Mouse (Mus musculus) hindbrain, embryonic 16.5 days (tissue): Measurements from ENCODE around the gene Olfr955. TPM values are rescaled to one million over a fixed set of nuclear protein-coding genes. Genes with fewer than 3 reads are reported as not detected.
A peak's percentile ranks its signal among the peaks of the same experiment; 100 is the strongest.

Source experiments
- ATAC-seq: fragments of 200-750 bp; cut with Nextera tagmentation; 2 replicates; pipeline ENCODE4 v1.8.0; 2017; ENCODE audit warnings: moderate TSS enrichment, moderate library complexity
- H3K27ac ChIP-seq: fragments of 300-500 bp; sonication (generic); 2 replicates; pipeline ENCODE4 v1.5.1; 2014; ENCODE audit warnings: low read depth, mild to moderate bottlenecking, control low read depth, low read length, moderate library complexity
- H3K27me3 ChIP-seq: fragments of 300-500 bp; sonication (generic); replicated peaks from 2 replicates; pipeline ENCODE4 v1.6.1; 2014; ENCODE audit warnings: low read length; ENCODE audit not compliant: control insufficient read depth, insufficient read depth
- H3K36me3 ChIP-seq: fragments of 300-500 bp; sonication (generic); 2 replicates; pipeline ENCODE4 v1.6.1; 2014; ENCODE audit warnings: mild to moderate bottlenecking, low read length, moderate library complexity, mixed read lengths; ENCODE audit not compliant: control insufficient read depth, insufficient read depth
- H3K4me1 ChIP-seq: fragments of 300-500 bp; sonication (generic); 2 replicates; pipeline ENCODE4 v1.6.1; 2014; ENCODE audit warnings: low read depth, low read length; ENCODE audit not compliant: control insufficient read depth, insufficient read depth
- H3K4me2 ChIP-seq: fragments of 300-500 bp; sonication (generic); 2 replicates; pipeline ENCODE4 v1.6.1; 2014; ENCODE audit warnings: mild to moderate bottlenecking, low read length, control low read depth, moderate library complexity
- H3K4me3 ChIP-seq: fragments of 300-500 bp; sonication (generic); 2 replicates; pipeline ENCODE4 v1.5.1; 2014; ENCODE audit warnings: mild to moderate bottlenecking, low read length, control low read depth, moderate library complexity
- H3K9ac ChIP-seq: fragments of 300-500 bp; sonication (generic); 2 replicates; pipeline ENCODE4 v1.6.1; 2014; ENCODE audit warnings: low read depth, mild to moderate bottlenecking, control low read depth, low read length, moderate library complexity
- H3K9me3 ChIP-seq: fragments of 300-500 bp; sonication (generic); 2 replicates; pipeline ENCODE4 v1.6.1; 2014; ENCODE audit warnings: mild to moderate bottlenecking, low read length, moderate library complexity; ENCODE audit not compliant: control insufficient read depth
- WGBS: fragments of 180-500 bp; shearing (Covaris S2); extraction: QIAGEN DNeasy Blood & Tissue Kit; methylation state at CpG from one replicate; pipeline ENCODE4 v1.1.7; 2014; 5-methylcytosine and 5-hydroxymethylcytosine counted together
- polyA plus RNA-seq: library from polyadenylated mRNA; unstranded; fragments of >200 nt; fragmentation: Nextera tagmentation; extraction: Ambion mirVana; gene quantifications from 2 replicates; pipeline ENCODE4 v1.2.1, GENCODE M21; 2015

Olfr955 gene
- not detected in 2 replicates for polyA plus RNA-seq

GRCm38 (mm10) chr9:39471844-39472243 lies at the start of gene Olfr955:
TSS of gene Olfr955 (minus strand) at chr9:39471944.
- H3K4me3 ChIP-seq = no peak within 1 kb of the TSS
- H3K27me3 ChIP-seq = no peaks in the 10 kb centered on the region
- H3K4me1 ChIP-seq = no peaks in the 10 kb centered on the region
- no peaks in the 10 kb centered on the region for H3K9me3 ChIP-seq
- no peak for ATAC-seq
- WGBS = 55% methylated on average over 1 of the region's 1 CpGs
- H3K27ac ChIP-seq = no peak within 1 kb of the TSS
- no peak within 1 kb of the TSS for H3K9ac ChIP-seq
- no peaks in the 10 kb centered on the region for H3K36me3 ChIP-seq
- H3K4me2 ChIP-seq = no peak within 1 kb of the TSS

DNA sequence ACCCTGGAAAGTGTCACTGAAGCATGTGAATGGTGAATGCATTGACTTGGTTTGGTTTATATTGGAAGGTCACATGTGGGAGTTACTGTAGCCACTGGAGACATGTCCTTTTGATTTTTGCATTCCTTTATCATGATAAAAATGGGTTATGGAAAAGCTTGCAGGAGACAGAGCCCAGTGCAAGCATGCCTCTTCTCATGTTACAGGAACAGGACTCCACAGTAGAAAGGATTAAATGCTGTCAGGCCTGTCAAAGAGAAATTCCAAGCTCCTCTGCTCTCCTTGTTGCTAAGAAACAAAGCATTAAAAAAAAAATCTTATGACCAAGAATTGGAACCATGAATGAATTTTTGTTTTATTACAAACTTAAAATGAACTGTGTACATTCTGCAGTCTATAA lies 46.9 kb upstream of the Olfr955 start:
- H3K4me1 ChIP-seq = no peaks in the 10 kb centered on the region
- no peak overlapping the region for H3K4me2 ChIP-seq
- H3K27me3 ChIP-seq = no peaks in the 10 kb centered on the region
- ATAC-seq = no peak
- H3K36me3 ChIP-seq = no peaks in the 10 kb centered on the region
- H3K9me3 ChIP-seq = no peaks in the 10 kb centered on the region
- H3K9ac ChIP-seq = no peak overlapping the region
- no peak overlapping the region for H3K27ac ChIP-seq
- H3K4me3 ChIP-seq = no peak overlapping the region

DNA sequence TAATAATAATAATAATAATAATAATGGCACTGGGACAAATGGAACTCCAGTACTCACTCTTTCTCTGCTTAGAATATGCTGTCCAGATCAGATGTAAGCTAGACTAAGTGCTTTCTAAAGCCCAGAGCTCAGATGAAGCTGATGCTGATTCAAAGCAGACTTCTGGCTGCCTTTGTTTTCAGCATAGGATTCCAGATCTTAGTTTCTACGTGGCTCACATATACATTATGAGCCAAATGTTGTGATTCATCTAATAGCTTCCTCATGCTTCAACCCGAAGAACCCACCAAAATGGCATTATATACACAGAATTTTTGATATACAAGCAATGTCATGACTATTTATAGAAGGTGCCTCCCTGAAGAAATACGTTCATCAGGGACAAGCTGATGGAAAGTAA lies 43.8 kb upstream of the Olfr955 start, which contains the start of gene Olfr957:
TSS of gene Olfr957 (minus strand) at position 279 of the 400 bp plus-strand sequence.
- no peak within 1 kb of the TSS for H3K9ac ChIP-seq
- no peak for ATAC-seq
- H3K27ac ChIP-seq = no peak within 1 kb of the TSS
- no peak within 1 kb of the TSS for H3K4me3 ChIP-seq
- no peaks in the 10 kb centered on the region for H3K4me1 ChIP-seq
- WGBS = 76% methylated on average over 3 of the region's 3 CpGs
- no peaks in the 10 kb centered on the region for H3K9me3 ChIP-seq
- H3K4me2 ChIP-seq = no peak within 1 kb of the TSS
- H3K27me3 ChIP-seq = no peaks in the 10 kb centered on the region
- no peaks in the 10 kb centered on the region for H3K36me3 ChIP-seq

GRCm38 (mm10) chr9:39509412-39509811 lies 37.7 kb upstream of the Olfr955 start:
- Histone ChIP-seq H3K27me3 (no peaks in the 10 kb centered on the region), H3K9ac (no peak overlapping the region), H3K9me3 (no peaks in the 10 kb centered on the region), H3K27ac (no peak overlapping the region), H3K36me3 (no peaks in the 10 kb centered on the region), H3K4me2 (no peak overlapping the region), H3K4me3 (no peak overlapping the region), H3K4me1 (no peaks in the 10 kb centered on the region)
- 81% methylated on average over 9 of the region's 9 CpGs for WGBS
- ATAC-seq = peak; percentile 27; the same call in 1 of the 2 replicates

- no peak overlapping the region for H3K4me3 ChIP-seq
- H3K9me3 ChIP-seq = no peaks in the 10 kb centered on the region
- no peaks in the 10 kb centered on the region for H3K4me1 ChIP-seq
- no peaks in the 10 kb centered on the region for H3K36me3 ChIP-seq
- H3K4me2 ChIP-seq = no peak overlapping the region
- H3K27me3 ChIP-seq = no peaks in the 10 kb centered on the region
- ATAC-seq = peak; percentile 80
- WGBS = 8% methylated on average over 6 of the region's 6 CpGs
- no peak overlapping the region for H3K9ac ChIP-seq
- no peak overlapping the region for H3K27ac ChIP-seq
Observed at GRCm38 (mm10) chr9:39508998-39509397, 37.3 kb upstream of the Olfr955 start.

DNA sequence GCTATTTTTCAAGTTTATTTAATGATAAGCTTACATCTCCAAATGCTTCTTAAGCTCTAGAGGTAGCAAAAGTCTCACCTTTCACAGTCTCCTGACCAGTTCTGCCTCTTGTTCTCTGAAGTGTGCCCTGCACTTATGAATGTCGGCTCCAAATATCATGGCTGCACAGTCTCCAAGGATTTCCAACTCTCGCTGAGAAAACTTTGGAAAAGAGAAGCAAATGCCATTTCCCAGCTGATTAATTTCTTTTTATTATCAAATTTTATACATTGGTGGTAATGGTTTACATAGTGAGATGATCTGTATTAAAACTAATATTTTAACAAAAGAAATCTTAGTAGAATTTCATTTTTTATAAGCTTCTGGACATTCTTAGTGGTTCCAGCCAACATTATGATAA lies 22.2 kb upstream of the Olfr955 start, which contains the start of gene Olfr44:
TSS of gene Olfr44 (minus strand) at position 101 of the 400 bp plus-strand sequence.
- no peak for ATAC-seq
- Histone ChIP-seq H3K9ac (no peak within 1 kb of the TSS), H3K9me3 (no peaks in the 10 kb centered on the region), H3K27ac (no peak within 1 kb of the TSS), H3K4me1 (no peaks in the 10 kb centered on the region), H3K36me3 (no peaks in the 10 kb centered on the region), H3K4me2 (no peak within 1 kb of the TSS), H3K27me3 (no peaks in the 10 kb centered on the region), H3K4me3 (no peak within 1 kb of the TSS)
- 96% methylated on average over 2 of the region's 2 CpGs for WGBS

- WGBS = 83% methylated on average over 6 of the region's 6 CpGs
- no peak for ATAC-seq
- Histone ChIP-seq H3K9me3 (no peaks in the 10 kb centered on the region), H3K27ac (no peak within 1 kb of the TSS), H3K4me2 (no peak within 1 kb of the TSS), H3K4me1 (no peaks in the 10 kb centered on the region), H3K36me3 (no peaks in the 10 kb centered on the region), H3K4me3 (no peak within 1 kb of the TSS), H3K9ac (no peak within 1 kb of the TSS), H3K27me3 (no peaks in the 10 kb centered on the region)
Observed at GRCm38 (mm10) chr9:39456401-39456800, 15.3 kb downstream of the Olfr955 start, which contains the start of gene Olfr954. TSS of gene Olfr954 (plus strand) at chr9:39456701.

- ATAC-seq = no peak
- no peak within 1 kb of the TSS for H3K4me2 ChIP-seq
- H3K9me3 ChIP-seq = no peaks in the 10 kb centered on the region
- no peak within 1 kb of the TSS for H3K27ac ChIP-seq
- no peaks in the 10 kb centered on the region for H3K27me3 ChIP-seq
- no peaks in the 10 kb centered on the region for H3K4me1 ChIP-seq
- no peak within 1 kb of the TSS for H3K9ac ChIP-seq
- no peak within 1 kb of the TSS for H3K4me3 ChIP-seq
- H3K36me3 ChIP-seq = no peaks in the 10 kb centered on the region
Observed at GRCm38 (mm10) chr9:39427048-39427447, 44.7 kb downstream of the Olfr955 start, which contains the start of gene Olfr952. TSS of gene Olfr952 (minus strand) at chr9:39427148.
